Mouse (Mus musculus): ENCODE data around the gene B3galt4. TPM values are rescaled to one million over a fixed set of nuclear protein-coding genes. Genes with fewer than 3 reads are reported as not detected.
"Not testable (repeated sequence)": the region's sequence is repeated elsewhere in the genome, so short reads cannot be mapped to it uniquely, and the experiment has no call there.

B3galt4 gene
- 2.9 and 3.2 TPM in 2 replicates for polyA plus RNA-seq (2014; fragmentation: Nextera tagmentation; extraction: Ambion mirVana)

GRCm38 (mm10) chr17:33951021-33951946 is at the start of gene B3galt4:
Gene B3galt4, minus strand, starts transcription at chr17:33951488.
- Histone ChIP-seq H3K4me3 (ENCODE audit: low read depth, low read length) (peak within 1 kb of the TSS; percentile 34), H3K9me3 (replicated peaks; ENCODE audit: control insufficient read depth, low read length) (no peaks in the 10 kb centered on the region), H3K4me2 (ENCODE audit: low read depth, low read length) (peak within 1 kb of the TSS; percentile 82), H3K27me3 (ENCODE audit: control insufficient read depth, insufficient read depth, low read length) (no peaks in the 10 kb centered on the region), H3K9ac (replicated peaks; ENCODE audit: low read length) (peak within 1 kb of the TSS; percentile 70), H3K36me3 (replicated peaks; ENCODE audit: control insufficient read depth, insufficient read depth, low read depth, low read length) (peaks cover 3% of the 10 kb centered on the region), H3K27ac (replicated peaks; ENCODE audit: low read depth, low read length) (peak within 1 kb of the TSS; percentile 85), H3K4me1 (ENCODE audit: control insufficient read depth, insufficient read depth, low read length) (peaks cover 16% of the 10 kb centered on the region)
- ATAC-seq (replicated peaks; ENCODE audit: insufficient number of reproducible peaks, low FRiP score, low TSS enrichment, low read depth): peak; percentile 61
- DNase-seq (ENCODE audit: low spot score): peak; percentile 90
- WGBS: 1% methylated on average over 45 of the region's 45 CpGs

- H3K27ac ChIP-seq (replicated peaks; ENCODE audit: low read depth, low read length); DNase-seq (ENCODE audit: low spot score); H3K4me2 ChIP-seq (ENCODE audit: low read depth, low read length); H3K4me3 ChIP-seq (ENCODE audit: low read depth, low read length); H3K36me3 ChIP-seq (replicated peaks; ENCODE audit: control insufficient read depth, insufficient read depth, low read depth, low read length); H3K4me1 ChIP-seq (ENCODE audit: control insufficient read depth, insufficient read depth, low read length); H3K9me3 ChIP-seq (replicated peaks; ENCODE audit: control insufficient read depth, low read length); ATAC-seq (replicated peaks; ENCODE audit: insufficient number of reproducible peaks, low FRiP score, low TSS enrichment, low read depth); H3K9ac ChIP-seq (replicated peaks; ENCODE audit: low read length): not testable (repeated sequence)
- WGBS: 47% methylated on average over 2 of the region's 2 CpGs
- peaks cover 27% of the 10 kb centered on the region for H3K27me3 ChIP-seq (ENCODE audit: control insufficient read depth, insufficient read depth, low read length)
Measured at GRCm38 (mm10) chr17:34000796-34001195, 49.5 kb upstream of the B3galt4 start.

GRCm38 (mm10) chr17:34000150-34000537 is 48.9 kb upstream of the B3galt4 start, which contains the start of gene H2-K1:
Gene H2-K1, minus strand, starts transcription at chr17:34000347.
- H3K9me3 ChIP-seq (replicated peaks; ENCODE audit: control insufficient read depth, low read length): no peaks in the 10 kb centered on the region
- no peak within 1 kb of the TSS for H3K27ac ChIP-seq (replicated peaks; ENCODE audit: low read depth, low read length)
- ATAC-seq (replicated peaks; ENCODE audit: insufficient number of reproducible peaks, low FRiP score, low TSS enrichment, low read depth) (peak; percentile 67), DNase-seq (ENCODE audit: low spot score) (peak; percentile 68)
- H3K27me3 ChIP-seq (ENCODE audit: control insufficient read depth, insufficient read depth, low read length): peaks cover 27% of the 10 kb centered on the region
- H3K36me3 ChIP-seq (replicated peaks; ENCODE audit: control insufficient read depth, insufficient read depth, low read depth, low read length): no peaks in the 10 kb centered on the region
- H3K4me1 ChIP-seq (ENCODE audit: control insufficient read depth, insufficient read depth, low read length): peaks cover 5% of the 10 kb centered on the region; the same call in 1 of the 2 replicates
- peak within 1 kb of the TSS; percentile 44 for H3K4me3 ChIP-seq (ENCODE audit: low read depth, low read length)
- H3K4me2 ChIP-seq (ENCODE audit: low read depth, low read length): peak within 1 kb of the TSS; percentile 93
- under 1% methylated on average over 30 of the region's 30 CpGs for WGBS
- peak within 1 kb of the TSS; percentile 47 for H3K9ac ChIP-seq (replicated peaks; ENCODE audit: low read length)

- ATAC-seq (replicated peaks; ENCODE audit: insufficient number of reproducible peaks, low FRiP score, low TSS enrichment, low read depth) (peak; percentile 65; the same call in 1 of the 2 replicates), DNase-seq (ENCODE audit: low spot score) (peak; percentile 22)
- Histone ChIP-seq H3K4me1 (ENCODE audit: control insufficient read depth, insufficient read depth, low read length) (peaks cover 5% of the 10 kb centered on the region; the same call in 1 of the 2 replicates), H3K36me3 (replicated peaks; ENCODE audit: control insufficient read depth, insufficient read depth, low read depth, low read length) (no peaks in the 10 kb centered on the region), H3K4me3 (ENCODE audit: low read depth, low read length) (peak overlapping the region; percentile 44), H3K9me3 (replicated peaks; ENCODE audit: control insufficient read depth, low read length) (no peaks in the 10 kb centered on the region), H3K9ac (replicated peaks; ENCODE audit: low read length) (peak overlapping the region; percentile 47), H3K27me3 (ENCODE audit: control insufficient read depth, insufficient read depth, low read length) (peaks cover 27% of the 10 kb centered on the region), H3K27ac (replicated peaks; ENCODE audit: low read depth, low read length) (no peak overlapping the region), H3K4me2 (ENCODE audit: low read depth, low read length) (peak overlapping the region; percentile 93)
- WGBS: 2% methylated on average over 82 of the region's 87 CpGs
Measured at GRCm38 (mm10) chr17:33999341-34000149, 48.3 kb upstream of the B3galt4 start.

GRCm38 (mm10) chr17:33998697-33999096 is 47.4 kb upstream of the B3galt4 start:
- peaks cover 27% of the 10 kb centered on the region for H3K27me3 ChIP-seq (ENCODE audit: control insufficient read depth, insufficient read depth, low read length)
- H3K9ac ChIP-seq (replicated peaks; ENCODE audit: low read length); H3K36me3 ChIP-seq (replicated peaks; ENCODE audit: control insufficient read depth, insufficient read depth, low read depth, low read length); H3K4me3 ChIP-seq (ENCODE audit: low read depth, low read length); H3K4me2 ChIP-seq (ENCODE audit: low read depth, low read length); H3K4me1 ChIP-seq (ENCODE audit: control insufficient read depth, insufficient read depth, low read length); H3K9me3 ChIP-seq (replicated peaks; ENCODE audit: control insufficient read depth, low read length); ATAC-seq (replicated peaks; ENCODE audit: insufficient number of reproducible peaks, low FRiP score, low TSS enrichment, low read depth); DNase-seq (ENCODE audit: low spot score); H3K27ac ChIP-seq (replicated peaks; ENCODE audit: low read depth, low read length): not testable (repeated sequence)
- 53% methylated on average over 5 of the region's 5 CpGs for WGBS

GRCm38 (mm10) chr17:33997025-33997424 is 45.7 kb upstream of the B3galt4 start:
- peaks cover 27% of the 10 kb centered on the region for H3K27me3 ChIP-seq (ENCODE audit: control insufficient read depth, insufficient read depth, low read length)
- H3K4me2 ChIP-seq (ENCODE audit: low read depth, low read length); H3K36me3 ChIP-seq (replicated peaks; ENCODE audit: control insufficient read depth, insufficient read depth, low read depth, low read length); H3K4me3 ChIP-seq (ENCODE audit: low read depth, low read length); DNase-seq (ENCODE audit: low spot score); H3K27ac ChIP-seq (replicated peaks; ENCODE audit: low read depth, low read length); H3K4me1 ChIP-seq (ENCODE audit: control insufficient read depth, insufficient read depth, low read length); H3K9me3 ChIP-seq (replicated peaks; ENCODE audit: control insufficient read depth, low read length); ATAC-seq (replicated peaks; ENCODE audit: insufficient number of reproducible peaks, low FRiP score, low TSS enrichment, low read depth); H3K9ac ChIP-seq (replicated peaks; ENCODE audit: low read length): not testable (repeated sequence)
- 96% methylated on average over 2 of the region's 2 CpGs for WGBS

- no peak for ATAC-seq (replicated peaks; ENCODE audit: insufficient number of reproducible peaks, low FRiP score, low TSS enrichment, low read depth)
Measured at GRCm38 (mm10) chr17:33995651-33996050, 44.4 kb upstream of the B3galt4 start.

More at GRCm38 (mm10) chr17:33995651-33996050, 44.4 kb upstream of the B3galt4 start:
- no peak for DNase-seq (ENCODE audit: low spot score)
- Histone ChIP-seq H3K27ac (replicated peaks; ENCODE audit: low read depth, low read length) (no peak overlapping the region), H3K9me3 (replicated peaks; ENCODE audit: control insufficient read depth, low read length) (no peaks in the 10 kb centered on the region), H3K4me3 (ENCODE audit: low read depth, low read length) (no peak overlapping the region), H3K9ac (replicated peaks; ENCODE audit: low read length) (no peak overlapping the region), H3K27me3 (ENCODE audit: control insufficient read depth, insufficient read depth, low read length) (peaks cover 21% of the 10 kb centered on the region), H3K36me3 (replicated peaks; ENCODE audit: control insufficient read depth, insufficient read depth, low read depth, low read length) (no peaks in the 10 kb centered on the region), H3K4me1 (ENCODE audit: control insufficient read depth, insufficient read depth, low read length) (peaks cover 5% of the 10 kb centered on the region; the same call in 1 of the 2 replicates), H3K4me2 (ENCODE audit: low read depth, low read length) (no peak overlapping the region)
- 70% methylated on average over 3 of the region's 3 CpGs for WGBS

Data from embryonic facial prominence, embryonic 11.5 days (tissue).